Mouse (Mus musculus) bone marrow, adult 2 months (tissue): ENCODE results near the gene Surf1.

Source experiments
- CTCF ChIP-seq: fragments of 200-500 bp; IDR thresholded peaks from 2 replicates; pipeline ENCODE4 v1.5.1; 2011; ENCODE audit warnings: low read length, control low read depth; ENCODE audit not compliant: control insufficient read depth, insufficient read depth
- POLR2A ChIP-seq: fragments of 200-500 bp; IDR thresholded peaks from 2 replicates; pipeline ENCODE4 v1.6.1; 2011; ENCODE audit warnings: low read depth, mild to moderate bottlenecking, control low read depth, low read length, borderline replicate concordance; ENCODE audit not compliant: control insufficient read depth

GRCm38 (mm10) chr2:26951346-26951905 is 35.1 kb upstream of the Surf1 start:
- TF ChIP-seq POLR2A: no peak
- TF ChIP-seq CTCF: no peak
